Mouse (Mus musculus): ENCODE results near the gene Fndc3b.

DNA sequence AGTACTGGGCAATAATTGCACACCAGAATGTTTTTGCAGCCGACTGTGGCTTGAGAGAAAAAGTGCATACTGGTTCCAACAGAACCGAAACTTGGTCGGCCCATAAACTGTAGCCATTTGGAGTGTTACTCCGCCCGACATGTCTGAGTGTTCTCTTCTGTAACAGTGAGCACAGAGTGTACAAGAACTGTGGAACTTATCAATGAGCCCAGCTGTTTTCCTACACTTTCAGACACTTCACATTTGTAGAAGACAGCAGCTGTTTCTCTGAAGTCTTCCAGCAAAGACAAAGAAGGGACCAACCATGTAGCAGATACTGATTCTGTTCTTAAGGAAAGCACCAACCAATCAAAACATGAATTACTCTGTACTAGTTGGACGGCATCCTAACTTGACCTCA lies 191.6 kb downstream of the Fndc3b start:
- TF ChIP-seq GATA1 (IDR thresholded peaks at IDR 0.05; ENCODE audit: borderline replicate concordance, low read length) (no peak), FLI1 (IDR thresholded peaks at IDR 0.05; ENCODE audit: low read length) (no peak)
